Mouse (Mus musculus) liver, embryonic 12.5 days (tissue): ENCODE results near the gene Chrne. TPM values are rescaled to one million over a fixed set of nuclear protein-coding genes. Genes with fewer than 3 reads are reported as not detected.
A peak's percentile ranks its signal among the peaks of the same experiment; 100 is the strongest.

Experiments
- ATAC-seq: fragments of 200-750 bp; cut with Nextera tagmentation; 2 replicates; pipeline ENCODE4 v1.8.0; 2017; ENCODE audit warnings: moderate number of reproducible peaks, mild to moderate bottlenecking, moderate library complexity
- H3K27ac ChIP-seq: fragments of 300-500 bp; sonication (generic); 2 replicates; pipeline ENCODE4 v1.5.1; 2016; ENCODE audit warnings: mild to moderate bottlenecking
- H3K27me3 ChIP-seq: fragments of 300-500 bp; sonication (generic); replicated peaks from 2 replicates; pipeline ENCODE4 v1.6.1; 2016; ENCODE audit warnings: mild to moderate bottlenecking, moderate library complexity
- H3K36me3 ChIP-seq: fragments of 300-500 bp; sonication (generic); 2 replicates; pipeline ENCODE4 v1.6.1; 2016; ENCODE audit warnings: mild to moderate bottlenecking, moderate library complexity
- H3K4me1 ChIP-seq: fragments of 300-500 bp; sonication (generic); 2 replicates; pipeline ENCODE4 v1.6.1; 2016
- H3K4me2 ChIP-seq: fragments of 300-500 bp; sonication (generic); 2 replicates; pipeline ENCODE4 v1.6.1; 2016; ENCODE audit warnings: mild to moderate bottlenecking, moderate library complexity
- H3K4me3 ChIP-seq: fragments of 300-500 bp; sonication (generic); 2 replicates; pipeline ENCODE4 v1.5.1; 2016; ENCODE audit warnings: mild to moderate bottlenecking, moderate library complexity
- H3K9ac ChIP-seq: fragments of 300-500 bp; sonication (generic); 2 replicates; pipeline ENCODE4 v1.6.1; 2016; ENCODE audit warnings: mild to moderate bottlenecking, moderate library complexity
- H3K9me3 ChIP-seq: fragments of 300-500 bp; sonication (generic); replicated peaks from 2 replicates; pipeline ENCODE4 v1.6.1; 2016; ENCODE audit warnings: mild to moderate bottlenecking, moderate library complexity
- WGBS: fragments of 180-500 bp; shearing (Covaris S2); methylation state at CpG from one replicate; pipeline ENCODE4 v1.1.7; 2016; ENCODE audit not compliant: insufficient replicate concordance; 5-methylcytosine and 5-hydroxymethylcytosine counted together
- polyA plus RNA-seq: library from polyadenylated mRNA; unstranded; fragments of >200 nt; fragmentation: Nextera tagmentation; extraction: Ambion mirVana; gene quantifications from 2 replicates; pipeline ENCODE4 v1.2.1, GENCODE M21; 2016

Chrne gene
- polyA plus RNA-seq, result not detected in 2 replicates

GRCm38 (mm10) chr11:70619101-70619500 lies at the start of gene Chrne:
Chrne (minus strand) TSS chr11:70619216.
- Histone ChIP-seq H3K4me1 (peaks cover 41% of the 10 kb centered on the region), H3K36me3 (no peaks in the 10 kb centered on the region), H3K27ac (no peak within 1 kb of the TSS), H3K9ac (no peak within 1 kb of the TSS), H3K9me3 (no peaks in the 10 kb centered on the region), H3K4me3 (no peak within 1 kb of the TSS), H3K27me3 (peaks cover 20% of the 10 kb centered on the region), H3K4me2 (no peak within 1 kb of the TSS)
- 52% methylated on average over 1 of the region's 1 CpGs for WGBS
- no peak for ATAC-seq

GRCm38 (mm10) chr11:70668335-70668770 lies 49.3 kb upstream of the Chrne start:
- peak overlapping the region; percentile 76 for H3K4me3 ChIP-seq
- peak; percentile 73 for ATAC-seq
- WGBS, result under 1% methylated on average over 15 of the region's 15 CpGs

GRCm38 (mm10) chr11:70667271-70668150 lies 48.5 kb upstream of the Chrne start:
- WGBS, result 62% methylated on average over 14 of the region's 14 CpGs
- peaks cover 48% of the 10 kb centered on the region for H3K36me3 ChIP-seq

More at GRCm38 (mm10) chr11:70668335-70668770, 49.3 kb upstream of the Chrne start:
- peak overlapping the region; percentile 98 for H3K4me2 ChIP-seq
- H3K36me3 ChIP-seq, result peaks cover 43% of the 10 kb centered on the region
- no peaks in the 10 kb centered on the region for H3K9me3 ChIP-seq
- peak overlapping the region; percentile 75 for H3K9ac ChIP-seq
- H3K4me1 ChIP-seq, result peaks cover 42% of the 10 kb centered on the region
- no peaks in the 10 kb centered on the region for H3K27me3 ChIP-seq
- H3K27ac ChIP-seq, result peak overlapping the region; percentile 95

GRCm38 (mm10) chr11:70666687-70667086 lies 47.7 kb upstream of the Chrne start:
- Histone ChIP-seq H3K9me3 (no peaks in the 10 kb centered on the region), H3K4me3 (no peak overlapping the region), H3K27ac (no peak overlapping the region), H3K4me1 (peaks cover 39% of the 10 kb centered on the region), H3K9ac (no peak overlapping the region), H3K4me2 (no peak overlapping the region), H3K36me3 (peaks cover 51% of the 10 kb centered on the region), H3K27me3 (no peaks in the 10 kb centered on the region)
- WGBS, result 86% methylated on average over 8 of the region's 8 CpGs
- ATAC-seq, result no peak

More at GRCm38 (mm10) chr11:70667271-70668150, 48.5 kb upstream of the Chrne start:
- Histone ChIP-seq H3K4me2 (peak overlapping the region; percentile 98), H3K9ac (peak overlapping the region; percentile 75), H3K4me1 (peaks cover 42% of the 10 kb centered on the region), H3K27ac (peak overlapping the region; percentile 95), H3K27me3 (no peaks in the 10 kb centered on the region), H3K4me3 (peak overlapping the region; percentile 76), H3K9me3 (no peaks in the 10 kb centered on the region)
- ATAC-seq, result no peak

- Histone ChIP-seq H3K27ac (no peak overlapping the region), H3K4me1 (peaks cover 19% of the 10 kb centered on the region), H3K4me3 (no peak overlapping the region), H3K36me3 (peaks cover 63% of the 10 kb centered on the region), H3K27me3 (no peaks in the 10 kb centered on the region), H3K9me3 (no peaks in the 10 kb centered on the region), H3K9ac (no peak overlapping the region), H3K4me2 (no peak overlapping the region)
- no peak for ATAC-seq
- WGBS, result 89% methylated on average over 9 of the region's 9 CpGs
Observed at GRCm38 (mm10) chr11:70664741-70665140, 45.7 kb upstream of the Chrne start.

GRCm38 (mm10) chr11:70663957-70664356 lies 44.9 kb upstream of the Chrne start:
- no peaks in the 10 kb centered on the region for H3K9me3 ChIP-seq
- H3K4me2 ChIP-seq, result no peak overlapping the region
- H3K36me3 ChIP-seq, result peaks cover 65% of the 10 kb centered on the region
- H3K4me1 ChIP-seq, result peaks cover 17% of the 10 kb centered on the region
- no peak overlapping the region for H3K9ac ChIP-seq
- H3K4me3 ChIP-seq, result no peak overlapping the region
- no peak for ATAC-seq
- no peak overlapping the region for H3K27ac ChIP-seq
- 93% methylated on average over 6 of the region's 6 CpGs for WGBS
- H3K27me3 ChIP-seq, result no peaks in the 10 kb centered on the region

- Histone ChIP-seq H3K4me1 (peaks cover 23% of the 10 kb centered on the region), H3K9ac (no peak overlapping the region), H3K27me3 (no peaks in the 10 kb centered on the region), H3K4me2 (no peak overlapping the region), H3K4me3 (no peak overlapping the region), H3K9me3 (no peaks in the 10 kb centered on the region), H3K36me3 (peaks cover 65% of the 10 kb centered on the region), H3K27ac (no peak overlapping the region)
- no peak for ATAC-seq
- WGBS, result 83% methylated on average over 8 of the region's 8 CpGs
Observed at GRCm38 (mm10) chr11:70663101-70663500, 44.1 kb upstream of the Chrne start.

GRCm38 (mm10) chr11:70660571-70660970 lies 41.6 kb upstream of the Chrne start:
- Histone ChIP-seq H3K27me3 (0 out of 2 replicates have a peak, but pooled peaks cover 9% of the 10 kb centered on the region), H3K4me1 (peaks cover 35% of the 10 kb centered on the region), H3K4me3 (no peak overlapping the region), H3K9ac (no peak overlapping the region; the same call in 1 of the 2 replicates), H3K36me3 (peaks cover 57% of the 10 kb centered on the region), H3K4me2 (no peak overlapping the region), H3K9me3 (no peaks in the 10 kb centered on the region), H3K27ac (no peak overlapping the region)
- WGBS, result 85% methylated on average over 8 of the region's 8 CpGs
- no peak for ATAC-seq

GRCm38 (mm10) chr11:70658942-70659341 lies 39.9 kb upstream of the Chrne start:
- 63% methylated on average over 8 of the region's 8 CpGs for WGBS
- Histone ChIP-seq H3K36me3 (peaks cover 40% of the 10 kb centered on the region), H3K4me1 (peaks cover 40% of the 10 kb centered on the region), H3K27me3 (0 out of 2 replicates have a peak, but pooled peaks cover 9% of the 10 kb centered on the region), H3K4me2 (no peak overlapping the region), H3K9ac (no peak overlapping the region), H3K4me3 (no peak overlapping the region), H3K9me3 (no peaks in the 10 kb centered on the region), H3K27ac (no peak overlapping the region)
- no peak for ATAC-seq

- Histone ChIP-seq H3K36me3 (peaks cover 36% of the 10 kb centered on the region), H3K27me3 (0 out of 2 replicates have a peak, but pooled peaks cover 9% of the 10 kb centered on the region), H3K4me3 (no peak overlapping the region), H3K9ac (no peak overlapping the region), H3K4me1 (peaks cover 40% of the 10 kb centered on the region), H3K9me3 (no peaks in the 10 kb centered on the region), H3K27ac (no peak overlapping the region), H3K4me2 (no peak overlapping the region)
- no peak for ATAC-seq
- 76% methylated on average over 5 of the region's 5 CpGs for WGBS
Observed at GRCm38 (mm10) chr11:70658521-70658920, 39.5 kb upstream of the Chrne start.

GRCm38 (mm10) chr11:70657991-70658390 lies 39.0 kb upstream of the Chrne start:
- no peaks in the 10 kb centered on the region for H3K9me3 ChIP-seq
- peaks cover 33% of the 10 kb centered on the region for H3K36me3 ChIP-seq
- 0 out of 2 replicates have a peak, but pooled peaks cover 9% of the 10 kb centered on the region for H3K27me3 ChIP-seq
- no peak overlapping the region; the same call in 1 of the 2 replicates for H3K9ac ChIP-seq
- no peak for ATAC-seq
- 0 out of 2 replicates have a peak overlapping the region, but pooled peaks have one; percentile 4 for H3K4me2 ChIP-seq
- 63% methylated on average over 9 of the region's 9 CpGs for WGBS
- peaks cover 42% of the 10 kb centered on the region for H3K4me1 ChIP-seq
- no peak overlapping the region for H3K4me3 ChIP-seq
- no peak overlapping the region for H3K27ac ChIP-seq

GRCm38 (mm10) chr11:70657573-70657972 lies 38.6 kb upstream of the Chrne start:
- 44% methylated on average over 6 of the region's 6 CpGs for WGBS

More at GRCm38 (mm10) chr11:70657573-70657972, 38.6 kb upstream of the Chrne start:
- H3K9me3 ChIP-seq, result no peaks in the 10 kb centered on the region
- peaks cover 33% of the 10 kb centered on the region for H3K36me3 ChIP-seq
- H3K9ac ChIP-seq, result no peak overlapping the region; the same call in 1 of the 2 replicates
- ATAC-seq, result no peak
- 0 out of 2 replicates have a peak overlapping the region, but pooled peaks have one; percentile 4 for H3K4me2 ChIP-seq
- peaks cover 46% of the 10 kb centered on the region for H3K4me1 ChIP-seq
- peak overlapping the region; percentile 99; the same call in 1 of the 2 replicates for H3K27ac ChIP-seq
- H3K27me3 ChIP-seq, result 0 out of 2 replicates have a peak, but pooled peaks cover 9% of the 10 kb centered on the region
- no peak overlapping the region for H3K4me3 ChIP-seq
